23 mouse cellular contexts compared by ENCODE assay signal in the genomic region with DNA sequence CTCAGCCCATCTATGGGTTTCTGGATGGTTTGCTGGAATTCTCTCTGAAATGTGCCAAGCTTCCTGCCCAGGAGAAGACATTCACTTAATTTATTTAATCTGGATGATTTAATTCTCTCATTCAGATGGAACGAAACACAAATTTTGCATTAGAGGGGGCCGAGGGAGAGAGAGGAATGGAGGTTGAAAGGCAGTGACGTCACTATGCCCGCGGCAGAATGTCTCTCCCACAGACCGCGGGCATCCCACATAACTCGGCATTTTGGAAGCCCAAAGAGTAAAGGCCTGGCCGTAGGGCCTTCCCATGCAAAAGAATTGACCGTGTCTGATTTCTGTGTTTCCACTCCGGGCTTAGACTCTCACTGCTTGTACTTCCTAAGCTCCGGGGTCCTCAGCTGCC. TPM values are rescaled to one million over a fixed set of nuclear protein-coding genes. Genes with fewer than 3 reads are reported as not detected.
A peak's percentile ranks its signal among the peaks of the same experiment; 100 is the strongest.
DNase-seq lines count a peak whose midpoint lies in the region; ATAC-seq and TF ChIP-seq lines count a peak whose summit lies in the region.
"Had no signal": no experiment of that assay in that cellular context is flagged by ENCODE, and none has a peak within 500 bp of the region (broad histone marks: within the 10 kb centered on the region; RNA-seq: fewer than 3 reads in every experiment).

No protein-coding gene starts in this region.

- no peak for DNase-seq in embryonic facial prominence, embryonic 10.5 days (ENCODE audit: low spot score)
- DNase-seq in Patski (ENCODE audit: low read depth, low spot score): no peak
- DNase-seq in hindbrain, embryonic 14.5 days (ENCODE audit: low spot score): no peak
- DNase-seq: adrenal gland, adult 2 months; cerebellum, adult 11-12 months; cerebellum, postnatal 10 days; gastrocnemius, postnatal 10 days; heart, adult 18-20 months; kidney, adult 9 months; kidney, postnatal 14 days; lung, embryonic 14.5 days; midbrain, embryonic 14.5 days; thymus, postnatal 25 days had no signal

- POLR2A ChIA-PET in Patski (lab: Charles Lee): interaction anchor here (1.0 kb wide), 1 partner anchor 47 kb away, joined by 4 read pairs; no protein-coding TSS in a partner anchor

- peaks cover 6% of the 10 kb centered on the region; the same call in 1 of the 2 replicates for H3K4me1 ChIP-seq in embryonic facial prominence, embryonic 12.5 days
- H3K4me1 ChIP-seq in embryonic facial prominence, embryonic 10.5 days: peaks cover 11% of the 10 kb centered on the region
- H3K4me1 ChIP-seq in limb, embryonic 13.5 days: peaks cover 22% of the 10 kb centered on the region
- H3K4me1 ChIP-seq in hindbrain, embryonic 14.5 days (replicated peaks; ENCODE audit: control insufficient read depth, insufficient read depth, low read length): no peaks in the 10 kb centered on the region

- no peak for ATAC-seq in embryonic facial prominence, embryonic 12.5 days (ENCODE audit: insufficient number of reproducible peaks, insufficient read depth, low FRiP score, low TSS enrichment)
- ATAC-seq in Patski: peak; percentile 37
- ATAC-seq in limb, embryonic 13.5 days (ENCODE audit: low FRiP score, low read depth): no peak
- no peak for ATAC-seq in activated CD4-positive, CD25-positive, alpha-beta regulatory T cell, adult 4 months
- ATAC-seq in hindbrain, embryonic 14.5 days (ENCODE audit: low FRiP score): no peak
- ATAC-seq: forebrain, embryonic 16.5 days; hindbrain, postnatal 0 days; intestine, embryonic 16.5 days had no signal

- CTCF ChIA-PET in Patski (lab: Charles Lee): interaction anchor here (1.2 to 13.3 kb wide), 2 partner anchors 74 to 102 kb away, joined by 3 to 239 read pairs; a partner anchor contains a TSS

- no peaks in the 10 kb centered on the region for H3K9me3 ChIP-seq in embryonic facial prominence, embryonic 12.5 days
- no peaks in the 10 kb centered on the region for H3K9me3 ChIP-seq in embryonic facial prominence, embryonic 10.5 days
- peaks cover 6% of the 10 kb centered on the region; the same call in 1 of the 2 replicates for H3K9me3 ChIP-seq in limb, embryonic 13.5 days
- H3K9me3 ChIP-seq in hindbrain, embryonic 14.5 days (ENCODE audit: control insufficient read depth, low read length): no peaks in the 10 kb centered on the region
- H3K9me3 ChIP-seq: forebrain, embryonic 10.5 days; neural tube, embryonic 12.5 days had no signal

- H3ac ChIP-seq in C2C12 (ENCODE audit: control insufficient read depth, insufficient read length, low read depth): peak overlapping the region; percentile 63

- no peak overlapping the region for H3K4me3 ChIP-seq in embryonic facial prominence, embryonic 12.5 days
- H3K4me3 ChIP-seq in embryonic facial prominence, embryonic 10.5 days: no peak overlapping the region
- no peak overlapping the region for H3K4me3 ChIP-seq in C2C12 (ENCODE audit: insufficient read depth, poor library complexity, severe bottlenecking)
- H3K4me3 ChIP-seq in limb, embryonic 13.5 days: no peak overlapping the region
- no peak overlapping the region for H3K4me3 ChIP-seq in hindbrain, embryonic 14.5 days (replicated peaks; ENCODE audit: low read length)
- H3K4me3 ChIP-seq: forebrain, embryonic 10.5 days; neural tube, embryonic 12.5 days had no signal

- TF ChIP-seq CTCF in C2C12 (IDR thresholded peaks at IDR 0.05; ENCODE audit: control insufficient read depth, insufficient read depth, insufficient read length) (no peak), Patski (IDR thresholded peaks at IDR 0.05) (no peak)

- H3K36me3 ChIP-seq in embryonic facial prominence, embryonic 12.5 days: no peaks in the 10 kb centered on the region
- H3K36me3 ChIP-seq in embryonic facial prominence, embryonic 10.5 days (replicated peaks): no peaks in the 10 kb centered on the region
- H3K36me3 ChIP-seq in C2C12 (ENCODE audit: control insufficient read depth, insufficient read depth): no peaks in the 10 kb centered on the region
- no peaks in the 10 kb centered on the region for H3K36me3 ChIP-seq in limb, embryonic 13.5 days
- no peaks in the 10 kb centered on the region for H3K36me3 ChIP-seq in hindbrain, embryonic 14.5 days (replicated peaks; ENCODE audit: control insufficient read depth, insufficient read depth)
- H3K36me3 ChIP-seq: forebrain, embryonic 10.5 days; neural tube, embryonic 12.5 days had no signal

- H3K4me2 ChIP-seq in embryonic facial prominence, embryonic 12.5 days (replicated peaks): peak overlapping the region; percentile 9; the same call in 1 of the 2 replicates
- H3K4me2 ChIP-seq in limb, embryonic 13.5 days (replicated peaks): peak overlapping the region; percentile 31; the same call in 1 of the 2 replicates
- no peak overlapping the region for H3K4me2 ChIP-seq in hindbrain, embryonic 14.5 days (replicated peaks)
- H3K4me2 ChIP-seq: lung, embryonic 14.5 days; neural tube, embryonic 12.5 days had no signal

- no peak overlapping the region for H3K27ac ChIP-seq in embryonic facial prominence, embryonic 12.5 days
- no peak overlapping the region for H3K27ac ChIP-seq in embryonic facial prominence, embryonic 10.5 days (replicated peaks)
- H3K27ac ChIP-seq in limb, embryonic 13.5 days: no peak overlapping the region
- no peak overlapping the region for H3K27ac ChIP-seq in hindbrain, embryonic 14.5 days
- H3K27ac ChIP-seq: forebrain, embryonic 10.5 days; hindbrain, postnatal 0 days; liver, embryonic 14.5 days; neural tube, embryonic 12.5 days had no signal

- H3K79me2 ChIP-seq in C2C12 (ENCODE audit: control insufficient read depth, insufficient read depth): no peaks in the 10 kb centered on the region

- in situ Hi-C loops in Patski (cut with MboI; ENCODE audit: low pct_unique_long_range_greater_than_20kb): no loop called here

- no peak overlapping the region for H3K9ac ChIP-seq in embryonic facial prominence, embryonic 12.5 days
- no peak overlapping the region for H3K9ac ChIP-seq in limb, embryonic 13.5 days
- H3K9ac ChIP-seq in hindbrain, embryonic 14.5 days: no peak overlapping the region
- H3K9ac ChIP-seq: liver, embryonic 14.5 days; lung, embryonic 14.5 days; neural tube, embryonic 12.5 days had no signal

- WGBS in embryonic facial prominence, embryonic 12.5 days: 60% methylated on average over 12 of the region's 12 CpGs
- WGBS in embryonic facial prominence, embryonic 10.5 days: 65% methylated on average over 12 of the region's 12 CpGs
- WGBS in limb, embryonic 13.5 days: 68% methylated on average over 12 of the region's 12 CpGs
- WGBS in hindbrain, embryonic 14.5 days: 61% methylated on average over 12 of the region's 12 CpGs

- 0 out of 2 replicates have a peak, but pooled peaks cover 7% of the 10 kb centered on the region for H3K27me3 ChIP-seq in embryonic facial prominence, embryonic 12.5 days
- peaks cover 55% of the 10 kb centered on the region for H3K27me3 ChIP-seq in embryonic facial prominence, embryonic 10.5 days (replicated peaks; ENCODE audit: low read depth, poor library complexity, severe bottlenecking)
- H3K27me3 ChIP-seq in C2C12 (ENCODE audit: control insufficient read depth, insufficient read depth, insufficient read length) (no peaks in the 10 kb centered on the region), Patski (no peaks in the 10 kb centered on the region)
- peaks cover 33% of the 10 kb centered on the region for H3K27me3 ChIP-seq in limb, embryonic 13.5 days
- H3K27me3 ChIP-seq in hindbrain, embryonic 14.5 days (ENCODE audit: control insufficient read depth, insufficient read depth, low read length): no peaks in the 10 kb centered on the region; the same call in 1 of the 2 replicates

- no peaks in the 10 kb centered on the region for H3K79me3 ChIP-seq in C2C12 (ENCODE audit: low read depth)

TF ChIP-seq in C2C12, 6 proteins besides CTCF, POLR2A, EP300 and RAD21:
- TF ChIP-seq FOSL1 (IDR thresholded peaks at IDR 0.05; ENCODE audit: insufficient read depth, low read length, poor library complexity, severe bottlenecking) (no peak), USF1 (IDR thresholded peaks at IDR 0.05; ENCODE audit: low read depth) (no peak), MAX (IDR thresholded peaks at IDR 0.05) (no peak), CEBPB (IDR thresholded peaks at IDR 0.05; ENCODE audit: low read depth) (no peak), MYOG (IDR thresholded peaks at IDR 0.05; ENCODE audit: control insufficient read depth, extremely low read depth, insufficient read length) (no peak), MYOD1 (IDR thresholded peaks at IDR 0.05; ENCODE audit: control insufficient read depth, insufficient read length, low read depth) (peak; percentile 3)

RNA-seq across cellular contexts. Expression of a gene that starts 21.6 kb away (rescaled TPM):
- polyA plus RNA-seq in embryonic facial prominence, embryonic 12.5 days (2016; fragmentation: Nextera tagmentation; extraction: Ambion mirVana): 17.0 and 25.2 TPM in 2 replicates
- polyA plus RNA-seq in embryonic facial prominence, embryonic 10.5 days (2016; fragmentation: Nextera tagmentation; extraction: Ambion mirVana): 15.9 and 18.9 TPM in 2 replicates
- polyA plus RNA-seq in C2C12 (2012; fragmentation: generic; extraction: Trizol) (67.5 TPM), Patski (2021) (51.2 TPM)
- polyA plus RNA-seq in limb, embryonic 13.5 days (2015; fragmentation: Nextera tagmentation; extraction: Ambion mirVana): 15.6 and 17.9 TPM in 2 replicates
- polyA plus RNA-seq in activated CD4-positive, CD25-positive, alpha-beta regulatory T cell, adult 4 months (2017; shearing (Covaris generic)): 1 to 10 TPM in 1 of 2 experiments, not detected in 1; 1.0 TPM
- polyA plus RNA-seq in hindbrain, embryonic 14.5 days (2014; fragmentation: Nextera tagmentation; extraction: Ambion mirVana): 12.2 and 12.6 TPM in 2 replicates
